Mouse (Mus musculus) liver, embryonic 16.5 days (tissue): Measurements from ENCODE around the gene Tbk1. TPM values are rescaled to one million over a fixed set of nuclear protein-coding genes. Genes with fewer than 3 reads are reported as not detected.

Source experiments
- ATAC-seq: fragments of 200-750 bp; cut with Nextera tagmentation; 2 replicates; pipeline ENCODE4 v1.8.0; 2017; ENCODE audit warnings: low read depth, mild to moderate bottlenecking, moderate number of reproducible peaks, moderate library complexity
- H3K27ac ChIP-seq: fragments of 300-500 bp; sonication (generic); 2 replicates; pipeline ENCODE4 v1.5.1; 2014; ENCODE audit warnings: mild to moderate bottlenecking, low read length
- H3K27me3 ChIP-seq: fragments of 300-500 bp; sonication (generic); 2 replicates; pipeline ENCODE4 v1.6.1; 2014; ENCODE audit warnings: low read depth, low read length, mixed read lengths; ENCODE audit not compliant: control insufficient read depth, insufficient read depth
- H3K36me3 ChIP-seq: fragments of 300-500 bp; sonication (generic); 2 replicates; pipeline ENCODE4 v1.6.1; 2014; ENCODE audit warnings: mild to moderate bottlenecking; ENCODE audit not compliant: control insufficient read depth, insufficient read depth
- H3K4me1 ChIP-seq: fragments of 300-500 bp; sonication (generic); 2 replicates; pipeline ENCODE4 v1.6.1; 2014; ENCODE audit warnings: low read depth, low read length, mixed read lengths; ENCODE audit not compliant: control insufficient read depth
- H3K4me2 ChIP-seq: fragments of 300-500 bp; sonication (generic); 2 replicates; pipeline ENCODE4 v1.6.1; 2014; ENCODE audit warnings: low read depth, low read length, mixed read lengths
- H3K4me3 ChIP-seq: fragments of 300-500 bp; sonication (generic); 2 replicates; pipeline ENCODE4 v1.5.1; 2014; ENCODE audit warnings: low read depth, mild to moderate bottlenecking, low read length
- H3K9ac ChIP-seq: fragments of 300-500 bp; sonication (generic); 2 replicates; pipeline ENCODE4 v1.6.1; 2014; ENCODE audit warnings: low read depth, low read length
- H3K9me3 ChIP-seq: fragments of 300-500 bp; sonication (generic); replicated peaks from 2 replicates; pipeline ENCODE4 v1.6.1; 2016; ENCODE audit warnings: low read length; ENCODE audit not compliant: control insufficient read depth
- WGBS: fragments of 180-500 bp; shearing (Covaris S2); extraction: QIAGEN DNeasy Blood & Tissue Kit; methylation state at CpG from one replicate; pipeline ENCODE4 v1.1.7; 2014; ENCODE audit not compliant: insufficient replicate concordance; 5-methylcytosine and 5-hydroxymethylcytosine counted together
- polyA plus RNA-seq: library from polyadenylated mRNA; unstranded; fragments of >200 nt; fragmentation: Nextera tagmentation; extraction: Ambion mirVana; gene quantifications from 2 replicates; pipeline ENCODE4 v1.2.1, GENCODE M21; 2015

Gene Tbk1
- polyA plus RNA-seq, 1 experiment from 2014 or later = 19.8 TPM

GRCm38 (mm10) chr10:121582287-121582686 is 4.3 kb downstream of the Tbk1 start:
- WGBS = 86% methylated on average over 8 of the region's 8 CpGs
- H3K4me1 ChIP-seq = peaks cover 11% of the 10 kb centered on the region
- H3K27ac ChIP-seq = no peak overlapping the region
- no peak overlapping the region for H3K9ac ChIP-seq
- H3K36me3 ChIP-seq = peaks cover 45% of the 10 kb centered on the region
- no peaks in the 10 kb centered on the region for H3K9me3 ChIP-seq
- ATAC-seq = no peak
- H3K27me3 ChIP-seq = no peaks in the 10 kb centered on the region
- H3K4me2 ChIP-seq = no peak overlapping the region
- no peak overlapping the region for H3K4me3 ChIP-seq

DNA sequence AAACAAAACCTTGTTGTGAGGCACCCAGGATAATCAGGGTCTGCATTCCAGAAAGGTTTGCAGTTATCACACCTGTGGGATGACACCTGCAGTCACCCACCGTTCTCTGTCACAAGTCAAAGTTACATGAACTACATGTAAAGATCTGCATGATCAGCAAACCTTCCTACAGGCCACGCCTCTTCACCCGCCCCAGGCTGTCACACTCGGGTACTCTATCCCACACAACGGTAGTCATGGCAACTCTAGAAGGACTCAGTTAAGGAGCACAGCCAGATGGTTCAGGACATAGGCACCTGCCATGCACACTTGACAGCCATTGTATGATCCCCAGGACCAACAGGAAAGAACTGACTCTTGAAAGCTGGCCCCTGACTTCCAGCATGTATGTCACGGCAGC is 5.2 kb downstream of the Tbk1 start:
- Histone ChIP-seq H3K4me3 (no peak overlapping the region), H3K4me1 (peaks cover 11% of the 10 kb centered on the region), H3K9me3 (no peaks in the 10 kb centered on the region), H3K36me3 (peaks cover 45% of the 10 kb centered on the region), H3K9ac (no peak overlapping the region), H3K27ac (no peak overlapping the region), H3K27me3 (no peaks in the 10 kb centered on the region), H3K4me2 (no peak overlapping the region)
- no peak for ATAC-seq
- WGBS = 81% methylated on average over 6 of the region's 6 CpGs

DNA sequence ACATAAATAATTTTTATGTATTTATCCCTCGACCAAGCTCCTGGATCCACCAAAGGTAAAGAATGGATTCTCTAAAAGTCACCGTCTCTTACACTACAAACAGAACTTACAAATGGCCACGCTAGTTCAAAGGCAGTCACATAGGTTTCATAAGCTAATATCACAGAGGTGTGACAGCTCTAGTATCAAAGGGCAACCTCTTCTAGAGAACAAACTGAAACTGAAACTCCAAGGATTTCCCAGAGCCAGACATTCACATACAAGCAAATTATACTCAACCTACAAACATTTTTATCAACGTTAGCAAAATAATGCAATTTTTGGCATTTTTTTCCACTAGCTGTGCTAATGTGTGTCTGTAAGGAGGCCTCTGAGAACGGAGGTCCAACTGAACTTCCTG is 6.2 kb downstream of the Tbk1 start:
- Histone ChIP-seq H3K4me2 (no peak overlapping the region), H3K27me3 (no peaks in the 10 kb centered on the region), H3K27ac (no peak overlapping the region), H3K36me3 (peaks cover 50% of the 10 kb centered on the region), H3K9ac (no peak overlapping the region), H3K4me3 (no peak overlapping the region), H3K4me1 (peaks cover 7% of the 10 kb centered on the region), H3K9me3 (no peaks in the 10 kb centered on the region)
- WGBS = 93% methylated on average over 5 of the region's 5 CpGs
- ATAC-seq = no peak

DNA sequence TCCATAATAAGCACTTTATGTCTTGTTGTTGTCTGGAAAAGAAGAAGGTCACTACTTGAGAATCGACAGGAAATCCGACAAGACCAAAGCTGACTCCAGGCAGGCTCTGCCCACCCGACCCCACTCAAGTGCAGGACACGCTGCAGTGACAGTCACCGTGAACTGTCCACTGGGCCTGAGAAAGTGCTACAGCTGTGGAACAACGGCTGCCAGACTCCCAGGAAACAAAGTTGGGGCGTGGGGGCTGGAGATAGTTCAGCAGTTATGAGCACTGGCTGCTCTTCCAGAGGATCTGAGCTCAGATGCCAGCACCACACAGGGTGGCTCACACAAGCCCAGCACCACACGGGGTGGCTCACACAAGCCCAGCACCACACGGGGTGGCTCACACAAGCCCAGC is 10.2 kb downstream of the Tbk1 start:
- Histone ChIP-seq H3K27ac (no peak overlapping the region), H3K36me3 (peaks cover 44% of the 10 kb centered on the region), H3K4me2 (no peak overlapping the region), H3K4me1 (no peaks in the 10 kb centered on the region; the same call in 1 of the 2 replicates), H3K4me3 (no peak overlapping the region), H3K9ac (no peak overlapping the region), H3K9me3 (peaks cover 4% of the 10 kb centered on the region), H3K27me3 (no peaks in the 10 kb centered on the region)
- WGBS = 81% methylated on average over 9 of the region's 9 CpGs
- ATAC-seq = no peak

DNA sequence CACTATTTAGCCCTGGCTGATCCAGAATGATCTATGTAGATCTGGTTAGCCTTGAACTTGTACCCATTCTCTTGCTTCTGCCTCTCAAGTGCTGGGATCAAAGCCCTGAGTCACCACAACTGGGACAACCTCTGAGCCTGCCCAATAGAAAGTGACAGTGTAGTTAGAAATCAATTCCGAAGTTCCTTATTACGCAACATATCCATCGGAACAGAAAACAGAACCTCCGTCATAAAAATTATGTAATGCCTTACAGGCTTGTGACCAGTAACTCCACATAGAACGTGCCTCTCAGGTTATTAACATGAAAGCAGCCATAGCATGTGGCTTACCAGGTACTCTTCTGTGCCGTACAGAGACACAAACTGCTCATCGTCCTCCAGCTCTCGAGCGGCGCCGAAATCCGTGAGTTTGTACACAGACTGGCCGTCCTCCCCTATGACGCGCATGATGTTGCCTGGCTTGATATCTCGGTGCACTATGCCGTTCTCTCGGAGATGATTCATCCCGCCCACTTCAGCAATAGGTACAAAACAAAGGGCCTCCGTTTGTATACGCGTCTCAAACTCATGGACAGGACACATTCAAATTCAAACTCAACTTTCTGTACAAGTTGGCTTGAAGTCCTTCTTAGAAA is 15.0 kb downstream of the Tbk1 start:
- Histone ChIP-seq H3K4me2 (no peak overlapping the region), H3K9me3 (peaks cover 5% of the 10 kb centered on the region), H3K9ac (no peak overlapping the region), H3K27me3 (no peaks in the 10 kb centered on the region), H3K4me3 (no peak overlapping the region), H3K4me1 (peaks cover 25% of the 10 kb centered on the region), H3K27ac (no peak overlapping the region), H3K36me3 (peaks cover 46% of the 10 kb centered on the region)
- ATAC-seq = no peak
- WGBS = 92% methylated on average over 22 of the region's 22 CpGs

DNA sequence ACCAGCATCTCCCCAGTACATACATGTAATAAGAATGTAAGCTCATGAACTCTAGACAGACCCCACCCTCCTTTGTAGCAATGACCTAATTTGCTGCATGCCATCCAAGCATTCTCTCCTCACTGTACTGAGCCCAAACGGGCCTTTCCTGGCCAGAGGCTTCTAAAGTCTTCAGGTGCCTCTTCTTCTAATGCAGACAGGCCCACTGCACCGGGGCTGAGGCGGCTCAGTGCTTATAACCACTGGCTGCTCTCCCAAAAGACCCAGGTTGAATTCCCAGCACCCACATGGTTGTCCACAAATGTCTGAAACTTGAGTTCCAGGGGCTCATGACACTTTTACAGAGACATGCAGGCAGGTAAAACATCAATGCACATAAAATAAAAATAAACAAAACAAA is 15.6 kb downstream of the Tbk1 start:
- peaks cover 46% of the 10 kb centered on the region for H3K36me3 ChIP-seq
- H3K27ac ChIP-seq = no peak overlapping the region; the same call in 1 of the 2 replicates
- H3K4me2 ChIP-seq = no peak overlapping the region
- no peak overlapping the region for H3K9ac ChIP-seq
- ATAC-seq = no peak
- H3K4me3 ChIP-seq = no peak overlapping the region
- H3K9me3 ChIP-seq = peaks cover 5% of the 10 kb centered on the region
- H3K4me1 ChIP-seq = peaks cover 25% of the 10 kb centered on the region
- no peaks in the 10 kb centered on the region for H3K27me3 ChIP-seq
- WGBS = 85% methylated on average over 3 of the region's 3 CpGs

DNA sequence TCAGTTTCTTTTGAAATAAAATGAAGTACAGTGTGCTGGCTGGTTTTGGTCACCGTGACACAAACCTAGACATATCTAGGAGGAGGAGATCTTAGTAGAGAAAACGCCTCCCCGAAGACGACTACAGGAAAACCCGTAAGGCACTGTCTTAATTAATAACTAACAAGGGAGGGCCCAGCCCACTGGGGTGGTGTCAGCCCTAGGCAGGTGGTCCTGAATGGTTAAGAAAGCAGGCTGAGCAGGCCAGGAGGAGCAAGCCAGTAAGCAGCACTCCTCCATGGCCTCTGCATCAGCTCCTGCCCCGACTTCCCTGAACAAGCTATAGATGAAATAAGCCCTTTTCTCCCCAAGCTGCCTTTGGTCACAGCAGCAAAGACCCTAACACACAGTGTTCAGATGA is 16.8 kb downstream of the Tbk1 start:
- no peak for ATAC-seq

DNA sequence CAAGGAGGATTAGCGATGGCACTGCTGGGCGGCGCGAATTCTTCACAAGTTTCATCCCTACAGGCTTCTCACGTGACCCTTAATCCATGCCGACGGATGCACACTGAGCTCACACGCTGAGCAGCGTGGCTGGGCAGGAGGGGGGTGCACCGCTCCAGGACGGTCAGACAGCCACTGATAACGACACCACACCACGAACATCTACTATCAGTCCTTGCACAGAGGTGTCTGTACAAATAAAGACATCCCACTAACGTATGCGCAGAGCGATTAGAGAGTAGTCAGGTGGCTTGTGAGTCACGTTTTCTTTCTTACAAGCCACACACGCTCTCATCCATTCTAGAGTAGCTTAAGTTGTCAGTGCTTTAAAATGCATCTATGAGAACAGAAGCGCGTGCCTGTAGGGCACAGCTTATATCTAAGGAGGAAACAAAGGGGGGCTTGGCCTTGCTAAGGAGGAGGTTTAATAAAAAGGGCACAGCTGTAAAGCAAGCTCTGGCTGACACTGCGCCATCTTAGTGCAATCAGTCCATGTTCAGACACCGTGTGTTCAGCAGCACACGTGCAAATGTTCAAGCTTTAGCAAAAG is 17.5 kb downstream of the Tbk1 start:
- Histone ChIP-seq H3K27ac (peak overlapping the region; percentile 94), H3K4me1 (peaks cover 25% of the 10 kb centered on the region), H3K9ac (no peak overlapping the region; the same call in 1 of the 2 replicates), H3K27me3 (no peaks in the 10 kb centered on the region), H3K36me3 (peaks cover 45% of the 10 kb centered on the region), H3K4me3 (peak overlapping the region; percentile 11; the same call in 1 of the 2 replicates), H3K9me3 (peaks cover 5% of the 10 kb centered on the region), H3K4me2 (peak overlapping the region; percentile 40)
- 17% methylated on average over 23 of the region's 23 CpGs for WGBS
- peak; percentile 100 for ATAC-seq

More for the DNA sequence above, 16.8 kb downstream of the Tbk1 start:
- WGBS = 68% methylated on average over 6 of the region's 6 CpGs
- H3K4me1 ChIP-seq = peaks cover 25% of the 10 kb centered on the region
- peak overlapping the region; percentile 40 for H3K4me2 ChIP-seq
- H3K36me3 ChIP-seq = peaks cover 44% of the 10 kb centered on the region
- H3K27ac ChIP-seq = peak overlapping the region; percentile 94
- H3K9ac ChIP-seq = peak overlapping the region; percentile 6; the same call in 1 of the 2 replicates
- H3K27me3 ChIP-seq = no peaks in the 10 kb centered on the region
- H3K4me3 ChIP-seq = 0 out of 2 replicates have a peak overlapping the region, but pooled peaks have one; percentile 11
- H3K9me3 ChIP-seq = peaks cover 5% of the 10 kb centered on the region

GRCm38 (mm10) chr10:121568534-121568933 is 18.1 kb downstream of the Tbk1 start:
- H3K36me3 ChIP-seq = peaks cover 50% of the 10 kb centered on the region
- no peak overlapping the region; the same call in 1 of the 2 replicates for H3K4me3 ChIP-seq
- H3K4me1 ChIP-seq = peaks cover 25% of the 10 kb centered on the region
- 76% methylated on average over 7 of the region's 7 CpGs for WGBS
- no peak for ATAC-seq
- no peaks in the 10 kb centered on the region for H3K27me3 ChIP-seq
- peak overlapping the region; percentile 40 for H3K4me2 ChIP-seq
- H3K27ac ChIP-seq = peak overlapping the region; percentile 81
- H3K9me3 ChIP-seq = peaks cover 5% of the 10 kb centered on the region
- peak overlapping the region; percentile 1; the same call in 1 of the 2 replicates for H3K9ac ChIP-seq
